Mouse (Mus musculus): ENCODE data around the gene Ankrd28. TPM values are rescaled to one million over a fixed set of nuclear protein-coding genes. Genes with fewer than 3 reads are reported as not detected.

The Ankrd28 gene
- polyA plus RNA-seq, 1 experiment = 26.7 TPM

- no peak overlapping the region for H3K4me3 ChIP-seq (ENCODE audit: insufficient read depth, low read length)
- no peak overlapping the region for H3K27ac ChIP-seq (ENCODE audit: insufficient read depth, low read depth, low read length)
- no peak for TF ChIP-seq CTCF (IDR thresholded peaks at IDR 0.05; ENCODE audit: low read depth, low read length)
- TF ChIP-seq POLR2A (IDR thresholded peaks at IDR 0.05; ENCODE audit: borderline replicate concordance, low read depth, low read length) = no peak
- peaks cover 5% of the 10 kb centered on the region for H3K4me1 ChIP-seq (ENCODE audit: control insufficient read depth, insufficient read depth, low read length)
Observed at GRCm38 (mm10) chr14:31722746-31723145, 107.7 kb downstream of the Ankrd28 start.

GRCm38 (mm10) chr14:31721256-31721655 lies 109.2 kb downstream of the Ankrd28 start:
- Histone ChIP-seq H3K27ac (ENCODE audit: insufficient read depth, low read depth, low read length) (no peak overlapping the region), H3K4me1 (ENCODE audit: control insufficient read depth, insufficient read depth, low read length) (peaks cover 5% of the 10 kb centered on the region), H3K4me3 (ENCODE audit: insufficient read depth, low read length) (no peak overlapping the region)
- no peak for TF ChIP-seq CTCF (IDR thresholded peaks at IDR 0.05; ENCODE audit: low read depth, low read length)
- TF ChIP-seq POLR2A (IDR thresholded peaks at IDR 0.05; ENCODE audit: borderline replicate concordance, low read depth, low read length) = no peak

- TF ChIP-seq POLR2A (IDR thresholded peaks at IDR 0.05; ENCODE audit: borderline replicate concordance, low read depth, low read length) = no peak
- Histone ChIP-seq H3K4me1 (ENCODE audit: control insufficient read depth, insufficient read depth, low read length) (peaks cover 5% of the 10 kb centered on the region), H3K27ac (ENCODE audit: insufficient read depth, low read depth, low read length) (no peak overlapping the region), H3K4me3 (ENCODE audit: insufficient read depth, low read length) (no peak overlapping the region)
Observed at GRCm38 (mm10) chr14:31718332-31718731, 112.1 kb downstream of the Ankrd28 start.

GRCm38 (mm10) chr14:31717360-31717759 lies 113.1 kb downstream of the Ankrd28 start:
- H3K4me3 ChIP-seq (ENCODE audit: insufficient read depth, low read length) = no peak overlapping the region
- no peak overlapping the region for H3K27ac ChIP-seq (ENCODE audit: insufficient read depth, low read depth, low read length)
- H3K4me1 ChIP-seq (ENCODE audit: control insufficient read depth, insufficient read depth, low read length) = peaks cover 5% of the 10 kb centered on the region
- TF ChIP-seq POLR2A (IDR thresholded peaks at IDR 0.05; ENCODE audit: borderline replicate concordance, low read depth, low read length) (no peak), CTCF (IDR thresholded peaks at IDR 0.05; ENCODE audit: low read depth, low read length) (no peak)

- Histone ChIP-seq H3K4me1 (ENCODE audit: control insufficient read depth, insufficient read depth, low read length) (no peaks in the 10 kb centered on the region), H3K27ac (ENCODE audit: insufficient read depth, low read depth, low read length) (no peak overlapping the region), H3K4me3 (ENCODE audit: insufficient read depth, low read length) (no peak overlapping the region)
- TF ChIP-seq POLR2A (IDR thresholded peaks at IDR 0.05; ENCODE audit: borderline replicate concordance, low read depth, low read length) (no peak), CTCF (IDR thresholded peaks at IDR 0.05; ENCODE audit: low read depth, low read length) (no peak)
Observed at GRCm38 (mm10) chr14:31715669-31716068, 114.8 kb downstream of the Ankrd28 start.

GRCm38 (mm10) chr14:31709343-31709742 lies 121.1 kb downstream of the Ankrd28 start:
- Histone ChIP-seq H3K4me1 (ENCODE audit: control insufficient read depth, insufficient read depth, low read length) (no peaks in the 10 kb centered on the region), H3K27ac (ENCODE audit: insufficient read depth, low read depth, low read length) (no peak overlapping the region), H3K4me3 (ENCODE audit: insufficient read depth, low read length) (no peak overlapping the region)
- no peak for TF ChIP-seq POLR2A (IDR thresholded peaks at IDR 0.05; ENCODE audit: borderline replicate concordance, low read depth, low read length)
- TF ChIP-seq CTCF (IDR thresholded peaks at IDR 0.05; ENCODE audit: low read depth, low read length) = no peak

GRCm38 (mm10) chr14:31700376-31700775 lies 130.1 kb downstream of the Ankrd28 start:
- H3K4me3 ChIP-seq (ENCODE audit: insufficient read depth, low read length) = no peak overlapping the region
- peaks cover 14% of the 10 kb centered on the region for H3K4me1 ChIP-seq (ENCODE audit: control insufficient read depth, insufficient read depth, low read length)
- H3K27ac ChIP-seq (ENCODE audit: insufficient read depth, low read depth, low read length) = no peak overlapping the region
- TF ChIP-seq POLR2A (IDR thresholded peaks at IDR 0.05; ENCODE audit: borderline replicate concordance, low read depth, low read length) (no peak), CTCF (IDR thresholded peaks at IDR 0.05; ENCODE audit: low read depth, low read length) (no peak)

GRCm38 (mm10) chr14:31697755-31698154 lies 132.7 kb downstream of the Ankrd28 start:
- H3K4me1 ChIP-seq (ENCODE audit: control insufficient read depth, insufficient read depth, low read length) = peaks cover 14% of the 10 kb centered on the region
- H3K27ac ChIP-seq (ENCODE audit: insufficient read depth, low read depth, low read length) = no peak overlapping the region
- H3K4me3 ChIP-seq (ENCODE audit: insufficient read depth, low read length) = no peak overlapping the region
- TF ChIP-seq POLR2A (IDR thresholded peaks at IDR 0.05; ENCODE audit: borderline replicate concordance, low read depth, low read length) (no peak), CTCF (IDR thresholded peaks at IDR 0.05; ENCODE audit: low read depth, low read length) (no peak)

- H3K4me3 ChIP-seq (ENCODE audit: insufficient read depth, low read length) = no peak overlapping the region
- H3K27ac ChIP-seq (ENCODE audit: insufficient read depth, low read depth, low read length) = no peak overlapping the region
- peaks cover 14% of the 10 kb centered on the region for H3K4me1 ChIP-seq (ENCODE audit: control insufficient read depth, insufficient read depth, low read length)
- no peak for TF ChIP-seq CTCF (IDR thresholded peaks at IDR 0.05; ENCODE audit: low read depth, low read length)
- TF ChIP-seq POLR2A (IDR thresholded peaks at IDR 0.05; ENCODE audit: borderline replicate concordance, low read depth, low read length) = no peak
Observed at GRCm38 (mm10) chr14:31697346-31697745, 133.1 kb downstream of the Ankrd28 start.

GRCm38 (mm10) chr14:31696985-31697303 lies 133.5 kb downstream of the Ankrd28 start:
- TF ChIP-seq POLR2A (IDR thresholded peaks at IDR 0.05; ENCODE audit: borderline replicate concordance, low read depth, low read length) (no peak), CTCF (IDR thresholded peaks at IDR 0.05; ENCODE audit: low read depth, low read length) (no peak)
- Histone ChIP-seq H3K27ac (ENCODE audit: insufficient read depth, low read depth, low read length) (no peak overlapping the region), H3K4me1 (ENCODE audit: control insufficient read depth, insufficient read depth, low read length) (peaks cover 14% of the 10 kb centered on the region), H3K4me3 (ENCODE audit: insufficient read depth, low read length) (no peak overlapping the region)
